Mouse (Mus musculus) forebrain, embryonic 15.5 days (tissue): ENCODE results near the gene Cdh23. TPM values are rescaled to one million over a fixed set of nuclear protein-coding genes. Genes with fewer than 3 reads are reported as not detected.

Experiments
- ATAC-seq: fragments of 200-750 bp; cut with Nextera tagmentation; replicated peaks from 2 replicates; pipeline ENCODE4 v1.8.0; 2017; ENCODE audit warnings: mild to moderate bottlenecking, moderate TSS enrichment, moderate library complexity
- H3K27ac ChIP-seq: fragments of 300-500 bp; sonication (generic); replicated peaks from 2 replicates; pipeline ENCODE4 v1.5.1; 2015; ENCODE audit warnings: mild to moderate bottlenecking, inconsistent platforms
- H3K27me3 ChIP-seq: fragments of 300-500 bp; sonication (generic); 2 replicates; pipeline ENCODE4 v1.6.1; 2015; ENCODE audit warnings: inconsistent platforms
- H3K36me3 ChIP-seq: fragments of 300-500 bp; sonication (generic); 2 replicates; pipeline ENCODE4 v1.6.1; 2015; ENCODE audit warnings: mild to moderate bottlenecking, inconsistent platforms
- H3K4me1 ChIP-seq: fragments of 300-500 bp; sonication (generic); 2 replicates; pipeline ENCODE4 v1.6.1; 2015; ENCODE audit warnings: inconsistent platforms
- H3K4me2 ChIP-seq: fragments of 300-500 bp; sonication (generic); replicated peaks from 2 replicates; pipeline ENCODE4 v1.6.1; 2015; ENCODE audit warnings: mild to moderate bottlenecking, inconsistent platforms
- H3K4me3 ChIP-seq: fragments of 300-500 bp; sonication (generic); 2 replicates; pipeline ENCODE4 v1.5.1; 2015; ENCODE audit warnings: mild to moderate bottlenecking, inconsistent platforms
- H3K9ac ChIP-seq: fragments of 300-500 bp; sonication (generic); replicated peaks from 2 replicates; pipeline ENCODE4 v1.6.1; 2015; ENCODE audit warnings: mild to moderate bottlenecking, inconsistent platforms
- H3K9me3 ChIP-seq: fragments of 300-500 bp; sonication (generic); 2 replicates; pipeline ENCODE4 v1.6.1; 2016; ENCODE audit warnings: inconsistent platforms
- WGBS: fragments of 180-500 bp; shearing (Covaris S2); methylation state at CpG from one replicate; pipeline ENCODE4 v1.1.7; 2015; ENCODE audit warnings: mixed read lengths; 5-methylcytosine and 5-hydroxymethylcytosine counted together
- polyA plus RNA-seq: library from polyadenylated mRNA; unstranded; fragments of >200 nt; fragmentation: Nextera tagmentation; extraction: Ambion mirVana; gene quantifications from 2 replicates; pipeline ENCODE4 v1.2.1, GENCODE M21; 2015

Cdh23 gene
- polyA plus RNA-seq, 1 experiment from 2014 or later, result 1.2 TPM

GRCm38 (mm10) chr10:60349644-60350043, 346.6 kb downstream of the Cdh23 start:
- Histone ChIP-seq H3K36me3 (no peaks in the 10 kb centered on the region), H3K4me1 (peaks cover 20% of the 10 kb centered on the region), H3K4me3 (no peak overlapping the region), H3K4me2 (no peak overlapping the region), H3K9ac (no peak overlapping the region), H3K9me3 (no peaks in the 10 kb centered on the region), H3K27ac (no peak overlapping the region), H3K27me3 (peaks cover 18% of the 10 kb centered on the region)
- ATAC-seq, result no peak
- 89% methylated on average over 5 of the region's 5 CpGs for WGBS

- no peaks in the 10 kb centered on the region for H3K36me3 ChIP-seq
- no peak overlapping the region for H3K27ac ChIP-seq
- no peak overlapping the region for H3K4me2 ChIP-seq
- no peak for ATAC-seq
- no peak overlapping the region for H3K4me3 ChIP-seq
- 41% methylated on average over 6 of the region's 6 CpGs for WGBS
- H3K9me3 ChIP-seq, result no peaks in the 10 kb centered on the region
- no peak overlapping the region for H3K9ac ChIP-seq
- peaks cover 20% of the 10 kb centered on the region for H3K4me1 ChIP-seq
- H3K27me3 ChIP-seq, result peaks cover 18% of the 10 kb centered on the region
Observed at GRCm38 (mm10) chr10:60349056-60349455, 347.2 kb downstream of the Cdh23 start.

- WGBS, result 45% methylated on average over 9 of the region's 9 CpGs
- Histone ChIP-seq H3K9ac (no peak overlapping the region), H3K4me1 (peaks cover 20% of the 10 kb centered on the region), H3K27ac (no peak overlapping the region), H3K9me3 (no peaks in the 10 kb centered on the region), H3K4me2 (no peak overlapping the region), H3K36me3 (no peaks in the 10 kb centered on the region), H3K27me3 (peaks cover 18% of the 10 kb centered on the region), H3K4me3 (no peak overlapping the region)
- ATAC-seq, result no peak
Observed at GRCm38 (mm10) chr10:60347768-60348610, 348.3 kb downstream of the Cdh23 start.

- Histone ChIP-seq H3K4me2 (peak within 1 kb of the TSS; percentile 34), H3K9me3 (no peaks in the 10 kb centered on the region), H3K4me3 (peak within 1 kb of the TSS; percentile 16), H3K9ac (no peak within 1 kb of the TSS), H3K36me3 (no peaks in the 10 kb centered on the region), H3K27me3 (peaks cover 18% of the 10 kb centered on the region), H3K27ac (no peak within 1 kb of the TSS), H3K4me1 (peaks cover 20% of the 10 kb centered on the region)
- WGBS, result 1% methylated on average over 37 of the region's 37 CpGs
- 0 out of 2 replicates have a peak, but pooled peaks have one; percentile 29 for ATAC-seq
Observed at GRCm38 (mm10) chr10:60346701-60347405, 349.4 kb downstream of the Cdh23 start, which contains the start of gene Vsir. TSS of gene Vsir (plus strand) at chr10:60346851.

- Histone ChIP-seq H3K36me3 (no peaks in the 10 kb centered on the region), H3K4me3 (no peak overlapping the region), H3K4me2 (no peak overlapping the region), H3K9me3 (no peaks in the 10 kb centered on the region), H3K27me3 (peaks cover 18% of the 10 kb centered on the region), H3K27ac (no peak overlapping the region), H3K9ac (no peak overlapping the region), H3K4me1 (peaks cover 13% of the 10 kb centered on the region)
- ATAC-seq, result no peak
- 87% methylated on average over 4 of the region's 4 CpGs for WGBS
Observed at GRCm38 (mm10) chr10:60346056-60346455, 350.2 kb downstream of the Cdh23 start.

- 80% methylated on average over 3 of the region's 3 CpGs for WGBS
- H3K9ac ChIP-seq, result no peak overlapping the region
- H3K4me1 ChIP-seq, result peaks cover 10% of the 10 kb centered on the region
- H3K27ac ChIP-seq, result no peak overlapping the region
- ATAC-seq, result no peak
- no peaks in the 10 kb centered on the region for H3K36me3 ChIP-seq
- H3K4me2 ChIP-seq, result no peak overlapping the region
- no peaks in the 10 kb centered on the region for H3K9me3 ChIP-seq
- peaks cover 18% of the 10 kb centered on the region for H3K27me3 ChIP-seq
- H3K4me3 ChIP-seq, result no peak overlapping the region
Observed at GRCm38 (mm10) chr10:60344111-60344510, 352.2 kb downstream of the Cdh23 start.

GRCm38 (mm10) chr10:60341528-60341927, 354.8 kb downstream of the Cdh23 start:
- Histone ChIP-seq H3K36me3 (no peaks in the 10 kb centered on the region), H3K9me3 (no peaks in the 10 kb centered on the region), H3K9ac (no peak overlapping the region), H3K4me2 (no peak overlapping the region), H3K27me3 (peaks cover 5% of the 10 kb centered on the region; the same call in 1 of the 2 replicates), H3K4me1 (peaks cover 4% of the 10 kb centered on the region), H3K27ac (no peak overlapping the region), H3K4me3 (no peak overlapping the region)
- no peak for ATAC-seq
- WGBS, result 77% methylated on average over 9 of the region's 9 CpGs

- no peaks in the 10 kb centered on the region for H3K4me1 ChIP-seq
- 91% methylated on average over 4 of the region's 4 CpGs for WGBS
- H3K4me3 ChIP-seq, result no peak overlapping the region
- no peak overlapping the region for H3K9ac ChIP-seq
- H3K9me3 ChIP-seq, result no peaks in the 10 kb centered on the region
- no peak overlapping the region for H3K4me2 ChIP-seq
- ATAC-seq, result no peak
- H3K27me3 ChIP-seq, result no peaks in the 10 kb centered on the region
- H3K36me3 ChIP-seq, result no peaks in the 10 kb centered on the region
- H3K27ac ChIP-seq, result no peak overlapping the region
Observed at GRCm38 (mm10) chr10:60335021-60335420, 361.3 kb downstream of the Cdh23 start.

GRCm38 (mm10) chr10:60334583-60334982, 361.7 kb downstream of the Cdh23 start:
- Histone ChIP-seq H3K27me3 (no peaks in the 10 kb centered on the region), H3K36me3 (no peaks in the 10 kb centered on the region), H3K4me3 (no peak overlapping the region), H3K9ac (no peak overlapping the region), H3K9me3 (no peaks in the 10 kb centered on the region), H3K4me1 (no peaks in the 10 kb centered on the region), H3K27ac (no peak overlapping the region), H3K4me2 (no peak overlapping the region)
- WGBS, result 90% methylated on average over 7 of the region's 7 CpGs
- no peak for ATAC-seq

- Histone ChIP-seq H3K27me3 (no peaks in the 10 kb centered on the region), H3K36me3 (no peaks in the 10 kb centered on the region), H3K9me3 (no peaks in the 10 kb centered on the region), H3K4me3 (no peak overlapping the region), H3K4me2 (no peak overlapping the region), H3K4me1 (peaks cover 4% of the 10 kb centered on the region), H3K27ac (no peak overlapping the region), H3K9ac (no peak overlapping the region)
- WGBS, result 76% methylated on average over 11 of the region's 11 CpGs
- ATAC-seq, result no peak
Observed at GRCm38 (mm10) chr10:60328963-60329650, 367.2 kb downstream of the Cdh23 start.

- Histone ChIP-seq H3K4me2 (no peak overlapping the region), H3K4me3 (no peak overlapping the region), H3K9me3 (no peaks in the 10 kb centered on the region), H3K27me3 (no peaks in the 10 kb centered on the region), H3K36me3 (no peaks in the 10 kb centered on the region), H3K27ac (no peak overlapping the region), H3K9ac (no peak overlapping the region), H3K4me1 (no peaks in the 10 kb centered on the region)
- 90% methylated on average over 4 of the region's 4 CpGs for WGBS
- no peak for ATAC-seq
Observed at GRCm38 (mm10) chr10:60316166-60316565, 380.1 kb downstream of the Cdh23 start.

GRCm38 (mm10) chr10:60313606-60314005, 382.7 kb downstream of the Cdh23 start:
- H3K9ac ChIP-seq, result no peak overlapping the region
- no peak overlapping the region for H3K27ac ChIP-seq
- no peaks in the 10 kb centered on the region for H3K9me3 ChIP-seq
- H3K4me1 ChIP-seq, result no peaks in the 10 kb centered on the region
- H3K4me2 ChIP-seq, result no peak overlapping the region
- no peak overlapping the region for H3K4me3 ChIP-seq
- WGBS, result 91% methylated on average over 5 of the region's 5 CpGs
- H3K36me3 ChIP-seq, result no peaks in the 10 kb centered on the region
- ATAC-seq, result no peak
- no peaks in the 10 kb centered on the region for H3K27me3 ChIP-seq
